ENCODE assay signal across 8 mouse cellular contexts in genomic region chr17:75087296-75087941, GRCm38 (mm10).
DNase-seq lines count a peak whose midpoint lies in the region; ATAC-seq lines count a peak whose summit lies in the region.

No protein-coding gene starts in this region.

- peaks cover 10% of the 10 kb centered on the region for H3K4me1 ChIP-seq in limb, embryonic 15.5 days

- no peak for ATAC-seq in limb, embryonic 15.5 days (ENCODE audit: insufficient number of reproducible peaks, low FRiP score, low TSS enrichment, low read depth)

- peak overlapping the region; percentile 12; the same call in 1 of the 2 replicates for H3K4me2 ChIP-seq in limb, embryonic 15.5 days

- H3K27me3 ChIP-seq in limb, embryonic 15.5 days = no peaks in the 10 kb centered on the region

- peak; percentile 33 for DNase-seq in adrenal gland, postnatal 14 days
- no peak for DNase-seq in adrenal gland, adult 8-10 months
- DNase-seq in thymus, postnatal 0 days (ENCODE audit: low spot score) = peak; percentile 8
- no peak for DNase-seq in thymus, postnatal 4 days
- DNase-seq in heart, postnatal 4 days = peak; percentile 32
- peak; percentile 9 for DNase-seq in retina, postnatal 7 days (ENCODE audit: low read depth, low spot score)
- DNase-seq in spleen, adult 18-20 months = no peak

- WGBS in limb, embryonic 15.5 days = 23% methylated on average over 10 of the region's 10 CpGs

- H3K4me3 ChIP-seq in limb, embryonic 15.5 days = no peak overlapping the region

- no peak overlapping the region for H3K9ac ChIP-seq in limb, embryonic 15.5 days

- peak overlapping the region; percentile 65 for H3K27ac ChIP-seq in limb, embryonic 15.5 days

- no peaks in the 10 kb centered on the region for H3K36me3 ChIP-seq in limb, embryonic 15.5 days

- H3K9me3 ChIP-seq in limb, embryonic 15.5 days = no peaks in the 10 kb centered on the region

Comparison
In these comparisons a context has a peak if more than half of its experiments do, and no peak if none do; other contexts are left out.
1. DNase-seq: peak in adrenal gland, postnatal 14 days (single experiment), thymus, postnatal 0 days (single experiment), heart, postnatal 4 days (single experiment) and retina, postnatal 7 days (single experiment); none in adrenal gland, adult 8-10 months (single experiment), thymus, postnatal 4 days (single experiment) and spleen, adult 18-20 months (0 of 2).